Mouse (Mus musculus) left cerebral cortex, adult 6 months (tissue): ENCODE measurements around the gene Sis. TPM values are rescaled to one million over a fixed set of nuclear protein-coding genes. Genes with fewer than 3 reads are reported as not detected.

Experiments
- long read RNA-seq, 2 experiments: library from polyadenylated mRNA; unstranded; transcript quantifications; one replicate each; pipeline ENCODE4 v2.0.0; 2019 to 2020
- polyA plus RNA-seq: library from polyadenylated mRNA; unstranded; fragments of <200 nt; fragmentation: Nextera tagmentation; gene quantifications from 2 replicates; pipeline ENCODE4 v1.2.3, GENCODE M21; 2021

The Sis gene
- not detected in 2 replicates for polyA plus RNA-seq
- long read RNA-seq, experiment 1 = 0 reads
- long read RNA-seq, experiment 2 = 0 reads

GRCm38 (mm10) chr3:72967675-72968074 lies at the start of gene Sis:
TSS of gene Sis (minus strand) at chr3:72967863.

Other genes starting within 250 kb of the Sis start
- gene Slitrk3, start 89.9 kb upstream of the Sis start, polyA plus RNA-seq = 18.2 and 19.6 TPM in 2 replicates